Mouse (Mus musculus): ENCODE measurements around the gene Cyth1.

The Cyth1 gene

DNA sequence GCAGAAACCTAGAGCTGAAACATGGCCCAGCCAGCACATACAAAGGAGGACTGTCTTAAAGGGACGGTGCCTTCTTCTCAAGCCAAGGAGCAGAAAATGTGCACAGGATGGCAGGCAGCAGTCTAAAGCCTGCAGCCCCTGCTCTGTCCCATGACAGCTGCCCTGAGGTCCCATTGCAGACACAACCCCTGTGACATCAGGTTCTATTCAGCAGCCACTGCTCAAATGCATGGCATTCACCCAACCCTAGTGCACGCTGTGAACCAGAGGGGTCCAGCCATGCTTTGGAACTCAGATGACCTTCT is 50.1 kb downstream of the Cyth1 start:
- ChIA-PET POLR2A (interaction anchor here in 1 of 4 experiments (1.4 kb wide), 1 partner anchor 12 kb away, joined by 3 read pairs; no protein-coding TSS in a partner anchor), CTCF (interaction anchor here in 1 of 4 experiments (0.6 kb wide), 1 partner anchor 171 kb away, joined by 3 read pairs; no protein-coding TSS in a partner anchor)

DNA sequence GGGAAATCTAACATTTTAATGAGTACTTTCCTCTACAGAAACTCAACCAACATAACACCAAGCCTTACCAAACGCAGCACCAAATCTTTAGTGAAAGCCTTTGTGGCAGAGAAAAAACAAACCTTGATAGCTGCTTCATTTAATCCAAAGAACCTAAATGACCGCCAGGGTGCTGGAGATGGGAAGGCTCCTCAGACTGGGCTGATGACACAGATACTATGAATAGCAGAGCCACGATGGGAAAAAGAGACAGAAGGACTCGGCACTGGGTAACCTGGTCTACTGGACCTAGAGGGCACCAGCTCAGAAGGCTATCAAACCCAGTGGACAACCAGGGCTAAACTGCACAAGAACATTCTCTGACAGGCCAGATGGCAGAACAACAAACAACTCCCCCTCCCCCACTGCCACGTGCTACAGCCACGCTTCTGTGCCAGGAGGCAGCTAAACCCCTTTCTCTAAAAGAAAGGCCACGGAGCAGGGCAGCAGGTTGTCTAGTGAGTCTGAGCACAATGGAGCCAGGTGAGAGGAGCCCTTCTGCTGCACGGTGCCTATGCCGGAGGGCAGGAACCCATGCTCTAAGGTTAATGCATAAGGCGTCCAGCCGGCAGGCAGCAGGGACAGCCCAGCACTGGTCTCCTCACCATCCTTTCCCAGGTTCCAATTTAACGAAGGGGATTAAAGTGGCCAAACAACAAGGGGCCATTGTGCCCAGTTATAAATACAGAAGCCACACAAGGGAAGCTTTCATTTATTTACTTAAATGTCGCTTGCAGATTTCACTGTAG is 50.7 kb downstream of the Cyth1 start:
- POLR2A ChIA-PET = interaction anchor here in 1 of 4 experiments (1.1 to 1.4 kb wide), 2 partner anchors 11 to 13 kb away, joined by 3 read pairs; no protein-coding TSS in a partner anchor
- CTCF ChIA-PET = interaction anchor here in 2 of 4 experiments (0.6 to 1.0 kb wide), 2 partner anchors 171 to 263 kb away, joined by 3 read pairs; no protein-coding TSS in a partner anchor

DNA sequence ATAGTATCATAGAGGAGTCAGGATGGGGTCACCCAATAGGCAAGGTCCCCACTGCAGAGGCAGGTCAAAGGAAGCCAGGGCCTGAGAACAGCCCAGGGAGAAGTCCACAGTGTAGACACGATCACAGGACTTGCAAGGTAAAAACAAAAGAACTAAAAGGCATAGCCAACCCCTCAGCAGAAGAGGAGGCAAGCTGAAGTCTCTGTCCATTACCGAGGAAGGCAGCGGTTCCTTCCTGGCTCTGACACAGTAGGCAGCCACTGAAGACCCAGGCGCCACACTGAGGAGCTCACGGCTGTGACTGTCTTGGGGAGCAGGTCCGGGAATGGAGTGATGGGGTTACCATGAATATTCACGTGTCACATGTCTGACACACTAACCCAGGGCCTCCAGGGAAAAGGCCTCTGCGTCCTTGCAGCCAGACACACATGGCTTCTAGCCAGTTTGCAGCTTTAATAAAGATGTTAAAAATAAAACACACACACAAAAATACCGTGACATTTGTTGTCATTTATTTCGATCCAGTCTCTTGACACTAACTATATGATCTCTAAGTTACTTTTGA is 51.5 kb downstream of the Cyth1 start:
- ChIA-PET POLR2A (interaction anchor here in 1 of 4 experiments (1.1 kb wide), 1 partner anchor 12 kb away, joined by 3 read pairs; no protein-coding TSS in a partner anchor), CTCF (interaction anchor here in 1 of 4 experiments (1.0 kb wide), 1 partner anchor 264 kb away, joined by 3 read pairs; no protein-coding TSS in a partner anchor)

DNA sequence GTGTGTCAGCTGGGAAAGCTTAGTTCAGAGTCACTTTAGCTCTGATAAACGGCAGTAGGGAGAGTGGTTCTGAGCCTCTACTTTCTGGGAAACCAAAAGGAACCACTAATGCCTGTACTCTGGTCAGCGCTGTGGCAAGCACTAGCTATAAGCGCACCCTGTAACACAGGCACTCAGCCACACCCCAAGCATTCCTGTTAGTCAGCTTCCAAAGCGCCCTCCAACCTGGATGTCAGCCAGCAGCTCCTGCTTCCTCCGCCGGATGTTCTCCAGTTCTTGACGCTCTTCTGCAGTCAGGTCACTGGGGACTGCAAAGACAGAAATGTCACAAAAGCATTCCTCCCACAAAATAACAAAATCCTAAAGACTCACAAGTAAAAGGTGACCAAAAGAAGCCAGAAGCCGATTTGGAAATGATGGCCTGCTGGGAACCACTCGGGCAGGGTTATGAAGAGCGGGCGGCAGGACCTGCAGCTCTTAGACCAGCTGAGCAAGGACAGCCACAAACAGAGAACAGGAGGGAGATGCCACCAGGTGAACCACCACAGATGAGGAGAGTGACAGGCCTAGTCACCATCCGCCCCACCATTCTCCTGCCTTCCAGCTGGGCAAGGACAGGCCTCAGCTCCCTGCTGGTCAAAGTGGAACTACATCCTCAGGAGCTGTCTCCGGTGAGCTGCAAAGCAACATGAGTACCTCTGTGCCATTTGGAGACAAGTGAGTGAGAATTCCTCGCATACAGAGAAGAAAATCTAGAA is 54.8 kb downstream of the Cyth1 start:
- ChIA-PET POLR2A (interaction anchor here in 2 of 4 experiments (0.7 to 1.6 kb wide), 5 partner anchors 9 to 151 kb away, joined by 3 to 5 read pairs (median 3); no protein-coding TSS in a partner anchor), CTCF (interaction anchor here in 2 of 4 experiments (0.6 to 1.9 kb wide), 6 partner anchors 8 to 224 kb away, joined by 3 to 7 read pairs (median 3); partner anchors contain the start of gene Socs3 (in 1 of the 2))

DNA sequence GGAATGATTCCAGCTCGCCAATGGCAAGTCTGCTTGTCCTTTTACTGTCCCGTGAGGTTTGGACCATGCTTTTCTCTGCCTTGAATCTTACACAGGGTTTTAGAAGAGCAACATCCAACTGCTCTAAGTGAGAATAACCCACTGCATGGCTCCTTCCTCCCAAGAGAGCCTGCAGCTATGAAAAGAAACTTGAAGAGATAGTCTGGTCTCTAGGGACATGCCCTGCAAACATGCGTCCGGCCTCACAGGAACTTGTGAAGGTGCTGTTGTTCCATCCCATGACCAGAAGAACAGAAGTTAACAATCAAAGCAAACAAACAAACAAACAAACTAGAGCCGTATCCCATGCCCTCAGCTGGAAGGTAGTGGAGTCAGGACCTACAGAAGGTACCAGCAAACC is 55.4 kb downstream of the Cyth1 start:
- POLR2A ChIA-PET = interaction anchor here in 2 of 4 experiments (0.7 to 1.6 kb wide), 6 partner anchors 9 to 150 kb away, joined by 3 to 5 read pairs (median 3); no protein-coding TSS in a partner anchor
- CTCF ChIA-PET = interaction anchor here in 2 of 4 experiments (0.6 to 1.9 kb wide), 4 partner anchors 9 to 223 kb away, joined by 3 to 7 read pairs (median 3); partner anchors contain the start of gene Socs3 (in 1 of the 2)

DNA sequence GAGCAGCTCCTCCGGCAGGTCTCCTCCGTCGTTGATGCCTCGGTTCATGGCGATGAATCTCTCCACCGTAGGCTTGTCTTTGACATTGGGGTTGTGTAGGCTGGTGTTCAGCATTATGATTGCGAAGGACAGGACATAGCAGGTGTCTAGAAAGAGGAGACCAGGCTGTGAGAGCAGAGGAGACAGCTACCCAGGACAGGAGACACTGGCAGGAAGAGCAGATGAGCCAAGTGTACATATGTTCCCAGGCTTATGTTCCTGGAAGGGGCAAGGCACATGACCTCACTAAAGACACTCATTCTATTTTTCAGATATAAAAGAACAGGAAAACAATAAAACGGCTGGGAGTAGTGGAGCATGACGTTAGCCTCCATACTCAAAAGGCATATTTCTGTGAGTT is 65.6 kb downstream of the Cyth1 start:
- CTCF ChIA-PET = interaction anchor here in 1 of 4 experiments (1.3 kb wide), 1 partner anchor 11 kb away, joined by 3 read pairs; no protein-coding TSS in a partner anchor

DNA sequence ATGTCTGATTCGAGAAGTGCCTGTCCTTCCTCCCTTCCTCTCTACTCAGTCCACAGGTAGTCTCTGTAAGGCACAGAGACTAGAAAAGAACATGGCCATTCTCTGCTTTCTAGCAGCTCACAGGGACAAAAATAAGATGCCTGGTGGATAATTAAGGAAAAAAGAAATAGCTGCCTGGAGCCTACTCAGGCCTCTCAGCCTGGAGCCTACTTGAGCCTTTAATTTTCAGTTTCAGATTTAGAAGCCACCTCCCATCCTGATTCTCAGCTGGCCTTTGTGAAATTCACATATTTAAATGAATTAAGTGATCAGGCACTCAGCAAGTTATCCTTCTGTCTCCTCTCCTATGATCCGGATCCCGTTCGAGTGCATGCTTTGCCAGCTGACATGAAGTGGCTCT is 66.0 kb downstream of the Cyth1 start:
- CTCF ChIA-PET = interaction anchor here in 1 of 4 experiments (1.3 kb wide), 1 partner anchor 12 kb away, joined by 3 read pairs; no protein-coding TSS in a partner anchor
- POLR2A ChIA-PET = no interaction called here

More for the DNA sequence above, 65.6 kb downstream of the Cyth1 start:
- POLR2A ChIA-PET = no interaction called here

DNA sequence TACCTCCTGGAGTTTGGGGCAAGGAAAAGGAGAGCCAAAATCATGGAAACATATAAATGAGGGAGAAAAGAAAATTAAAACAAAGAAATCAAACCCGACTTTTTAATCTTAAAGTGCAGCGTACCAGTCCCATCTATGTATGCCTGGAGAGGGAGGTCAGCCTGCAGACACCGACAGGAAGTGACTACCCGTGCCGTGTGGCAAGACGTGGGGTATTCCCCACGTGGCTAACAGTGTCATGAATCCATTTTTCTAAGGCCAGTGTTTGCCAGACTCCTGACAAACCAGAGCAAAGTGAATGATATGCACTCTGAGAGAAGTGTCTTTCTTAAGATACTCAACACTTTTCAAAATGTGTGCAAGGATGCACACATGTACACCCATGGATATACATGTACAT is 68.2 kb downstream of the Cyth1 start:
- POLR2A ChIA-PET = no interaction called here

DNA sequence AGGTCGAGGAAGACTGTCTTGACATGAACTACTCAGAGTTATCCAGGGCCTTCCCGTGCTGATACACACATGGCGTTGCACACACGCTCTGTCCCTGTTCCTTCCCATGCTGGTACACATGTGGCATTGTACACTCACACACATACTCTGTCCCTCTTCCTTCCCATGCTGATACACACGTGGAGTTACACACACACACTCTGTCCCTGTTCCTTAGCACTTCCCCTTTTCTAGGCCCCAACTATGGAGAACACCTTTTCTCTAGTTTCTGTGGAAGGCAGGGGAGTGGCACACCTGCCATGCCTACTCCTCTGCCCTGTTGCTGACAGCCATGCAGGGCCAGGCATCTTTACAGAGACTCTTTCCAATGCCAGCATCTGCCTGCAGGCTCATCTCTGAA is 70.2 kb downstream of the Cyth1 start:
- ChIA-PET POLR2A (interaction anchor here in 1 of 4 experiments (0.6 kb wide), 1 partner anchor 183 kb away, joined by 3 read pairs; no protein-coding TSS in a partner anchor), CTCF (no interaction called here)

More for the DNA sequence above, 68.2 kb downstream of the Cyth1 start:
- CTCF ChIA-PET = interaction anchor here in 1 of 4 experiments (1.3 kb wide), 1 partner anchor 15 kb away, joined by 4 read pairs; no protein-coding TSS in a partner anchor

DNA sequence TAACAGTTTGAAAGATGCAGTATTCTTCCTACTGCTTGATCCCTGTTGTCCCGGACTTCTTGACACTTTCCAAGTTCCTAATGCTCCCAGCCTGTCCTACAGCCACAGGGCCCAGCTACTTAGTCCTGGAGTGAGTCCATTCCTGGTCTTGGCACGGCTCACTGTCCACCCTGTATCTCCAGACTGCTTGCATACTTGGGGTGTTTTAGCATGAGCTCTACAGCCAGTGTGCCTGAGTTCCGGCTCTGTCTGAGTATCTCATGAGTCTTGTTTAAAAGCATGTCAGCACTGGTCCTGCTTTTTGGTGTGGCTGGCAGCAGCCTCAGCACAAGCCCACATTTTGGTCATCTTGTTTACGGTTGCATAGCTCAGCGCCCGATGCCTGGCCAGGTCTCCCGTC is 73.6 kb downstream of the Cyth1 start:
- ChIA-PET POLR2A (interaction anchor here in 1 of 4 experiments (1.7 kb wide), 1 partner anchor 9 kb away, joined by 4 read pairs; no protein-coding TSS in a partner anchor), CTCF (no interaction called here)

DNA sequence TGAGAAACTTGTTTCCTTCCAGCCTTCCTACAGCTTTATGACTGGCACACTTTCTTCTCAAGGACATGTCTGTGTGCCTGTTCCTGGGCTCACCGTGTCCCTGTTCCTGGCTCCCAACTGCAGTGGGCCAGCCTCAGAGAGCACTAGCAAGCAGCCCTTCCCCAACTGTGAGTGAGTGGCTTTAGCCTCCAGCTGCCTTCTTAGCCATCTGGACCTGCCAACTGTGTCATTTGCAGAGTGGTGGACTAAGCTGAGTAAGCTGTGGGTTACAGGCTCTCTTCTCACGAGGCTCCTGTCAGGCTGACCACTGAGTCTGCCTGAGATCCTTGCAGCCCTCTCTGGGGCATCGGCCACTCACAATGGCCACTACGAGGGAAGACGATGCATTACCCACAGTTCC is 75.6 kb downstream of the Cyth1 start:
- POLR2A ChIA-PET = no interaction called here
- CTCF ChIA-PET = interaction anchor here in 3 of 4 experiments (0.6 to 0.9 kb wide), 3 partner anchors 187 to 566 kb away, joined by 3 to 8 read pairs (median 4); no protein-coding TSS in a partner anchor

DNA sequence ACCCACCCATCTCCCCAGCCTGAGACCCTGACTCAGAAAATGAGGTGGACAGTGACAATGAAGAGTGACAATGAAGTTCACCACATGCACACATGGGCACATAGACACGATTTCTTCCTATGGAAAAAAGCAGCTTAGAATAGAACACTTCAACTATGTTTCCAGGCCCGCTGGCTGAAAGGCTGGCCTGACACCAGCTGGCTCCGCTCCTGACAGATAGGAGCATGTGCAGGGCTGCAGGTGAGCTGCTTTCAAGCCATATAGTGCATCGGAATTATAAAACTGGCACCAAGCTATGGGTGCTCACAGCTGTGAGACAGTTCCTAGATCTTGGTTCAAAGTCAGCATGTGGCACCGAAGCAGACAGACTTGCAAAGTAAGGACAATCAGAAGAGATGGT is 78.1 kb downstream of the Cyth1 start:
- POLR2A ChIA-PET = no interaction called here
- CTCF ChIA-PET = interaction anchor here in 2 of 4 experiments (0.7 to 1.0 kb wide), 2 partner anchors 19 to 478 kb away, joined by 3 to 5 read pairs; no protein-coding TSS in a partner anchor

DNA sequence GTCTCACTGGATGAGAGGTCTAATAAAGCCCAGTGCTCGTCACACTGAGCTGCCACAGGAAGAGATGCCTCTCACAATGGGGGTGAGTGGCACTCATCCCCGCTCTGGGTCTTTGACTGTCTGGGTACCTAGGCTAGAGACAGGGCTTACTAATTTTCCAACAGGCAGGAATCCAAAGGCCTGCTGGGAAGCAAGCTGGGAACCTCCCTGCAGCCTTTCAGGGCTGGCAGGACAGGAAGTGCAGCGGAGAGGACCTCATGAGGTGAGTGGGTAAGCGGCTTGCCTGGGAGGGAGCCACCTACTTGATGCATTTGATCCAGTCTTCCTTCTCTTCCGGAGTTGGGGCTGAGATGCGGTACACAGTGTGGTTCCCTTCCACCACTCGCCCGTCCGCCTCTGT is 79.7 kb downstream of the Cyth1 start:
- ChIA-PET CTCF (interaction anchor here in 1 of 4 experiments (0.5 kb wide), 1 partner anchor 390 kb away, joined by 5 read pairs; no protein-coding TSS in a partner anchor), POLR2A (interaction anchor here in 2 of 4 experiments (0.6 to 1.0 kb wide), 2 partner anchors 38 to 59 kb away, joined by 3 read pairs; no protein-coding TSS in a partner anchor)

DNA sequence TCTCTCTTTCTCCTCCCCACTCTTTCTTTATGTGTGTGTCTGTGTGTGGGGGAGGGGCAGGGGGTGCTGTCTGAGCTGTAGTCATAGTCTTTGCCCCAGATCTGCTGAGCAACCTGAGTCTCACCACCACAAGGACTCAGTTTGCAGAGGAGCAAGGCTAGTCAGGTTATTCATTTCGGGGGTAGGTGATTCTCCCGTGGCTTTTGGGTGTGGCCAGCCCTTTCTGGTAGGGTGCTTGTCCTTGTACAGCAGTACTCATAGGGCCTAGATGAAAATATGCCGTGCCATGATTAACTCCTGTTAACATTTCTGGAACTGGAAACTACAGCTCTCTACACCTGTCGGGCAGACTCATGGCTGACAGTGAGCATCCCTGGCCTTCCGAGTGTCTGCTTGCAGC is 81.8 kb downstream of the Cyth1 start:
- ChIA-PET CTCF (interaction anchor here in 1 of 4 experiments (1.8 kb wide), 1 partner anchor 90 kb away, joined by 4 read pairs; no protein-coding TSS in a partner anchor), POLR2A (interaction anchor here in 3 of 4 experiments (0.6 to 1.5 kb wide), 3 partner anchors 8 to 215 kb away, joined by 3 to 4 read pairs (median 3); no protein-coding TSS in a partner anchor)

DNA sequence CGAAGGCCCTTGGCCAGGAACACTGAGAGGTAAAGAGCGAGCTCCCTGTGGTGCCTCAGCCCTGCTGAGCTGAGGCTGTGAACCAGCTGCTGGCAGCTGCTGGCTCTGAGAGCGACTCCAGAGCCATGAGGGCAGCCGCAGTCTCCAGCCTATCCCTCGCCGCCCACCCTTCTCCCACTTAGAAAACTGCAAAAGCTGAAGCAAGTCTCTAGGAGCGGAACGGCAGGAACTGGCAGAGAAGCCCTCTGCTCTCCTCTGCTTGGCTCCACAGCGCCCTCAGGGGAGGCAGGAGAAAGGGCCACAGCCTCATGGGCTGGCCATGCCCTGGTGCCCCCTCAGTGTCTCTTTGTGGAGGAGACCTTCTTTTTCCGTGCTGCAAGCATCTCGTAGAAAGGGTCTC is 82.7 kb downstream of the Cyth1 start:
- CTCF ChIA-PET = interaction anchor here in 3 of 4 experiments (0.6 to 1.8 kb wide), 10 partner anchors 14 to 585 kb away, joined by 3 to 6 read pairs (median 3); no protein-coding TSS in a partner anchor
- POLR2A ChIA-PET = interaction anchor here in 2 of 4 experiments (0.9 to 1.5 kb wide), 5 partner anchors 9 to 68 kb away, joined by 3 to 4 read pairs (median 3); no protein-coding TSS in a partner anchor

DNA sequence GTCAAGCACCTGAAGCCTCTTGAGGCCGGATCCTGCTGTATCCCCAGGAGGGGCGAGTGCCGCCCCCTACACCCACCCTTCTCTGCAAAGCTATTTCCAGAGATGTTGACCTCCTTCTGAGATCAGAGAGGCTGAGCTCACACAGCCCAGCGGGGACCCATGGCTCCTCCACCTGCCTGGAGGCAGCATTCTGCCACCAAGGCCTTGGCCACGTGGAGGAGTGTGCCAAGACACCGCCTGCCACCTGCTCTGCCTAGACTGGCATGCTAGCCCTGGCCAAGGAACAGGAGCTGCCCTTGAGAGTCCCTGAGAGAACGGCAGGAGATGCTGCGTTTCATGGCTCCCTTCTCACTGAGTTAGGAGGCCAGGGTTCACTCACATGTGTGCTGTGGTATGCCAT is 83.8 kb downstream of the Cyth1 start:
- POLR2A ChIA-PET = interaction anchor here in 2 of 4 experiments (0.6 to 1.4 kb wide), 3 partner anchors 10 to 313 kb away, joined by 3 to 4 read pairs (median 3); no protein-coding TSS in a partner anchor
- CTCF ChIA-PET = interaction anchor here in 1 of 4 experiments (1.8 kb wide), 1 partner anchor 61 kb away, joined by 5 read pairs; no protein-coding TSS in a partner anchor

DNA sequence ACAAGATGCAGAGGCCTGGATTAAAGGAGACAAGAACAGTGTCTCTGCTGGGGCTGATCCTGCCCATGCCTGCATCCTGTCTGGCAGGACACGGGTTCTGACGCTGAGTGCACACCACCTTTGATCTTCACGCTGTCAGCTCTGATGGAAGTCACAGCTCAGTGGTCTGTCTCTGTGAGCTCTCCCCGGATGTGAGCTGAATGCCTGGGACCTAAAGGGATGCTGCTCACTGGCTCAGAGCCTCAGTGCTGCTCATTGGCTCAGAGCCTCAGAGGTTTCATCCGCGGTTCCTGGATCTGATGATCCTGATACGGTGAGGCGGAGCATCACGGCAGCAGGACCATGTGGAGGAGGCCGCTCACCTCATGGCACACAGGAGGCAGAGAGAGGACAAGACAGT is 86.1 kb downstream of the Cyth1 start:
- ChIA-PET POLR2A (no interaction called here), CTCF (no interaction called here)

DNA sequence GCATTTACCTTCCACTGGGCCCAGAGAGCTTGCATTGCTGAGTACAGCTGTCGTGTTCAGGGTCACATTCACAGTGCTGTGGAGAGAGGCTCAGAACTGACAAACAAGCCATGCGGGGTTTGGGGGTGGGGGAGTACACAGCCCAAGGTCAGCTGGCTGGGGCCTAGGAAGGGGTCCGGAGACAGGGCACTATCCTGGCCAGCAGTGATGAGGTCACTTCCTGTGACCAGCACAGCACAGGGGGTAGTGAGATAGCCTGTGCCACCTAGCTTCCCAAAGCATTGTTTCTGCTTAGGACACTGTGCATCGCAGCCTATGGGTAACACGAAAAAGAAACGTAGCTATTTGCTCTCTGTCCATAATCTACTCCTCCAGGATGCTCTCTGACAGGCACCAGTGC is 87.2 kb downstream of the Cyth1 start:
- ChIA-PET POLR2A (no interaction called here), CTCF (interaction anchor here in 2 of 4 experiments (0.7 to 1.1 kb wide), 2 partner anchors 59 to 1667 kb away, joined by 3 read pairs; partner anchors contain the start of gene Prpsap1 (in 1 of the 2))
